Mouse (Mus musculus) kidney, adult 2 months (tissue): Measurements from ENCODE around the gene Kif4.

Experiments used
- CTCF ChIP-seq: fragments of 200-500 bp; conservative IDR thresholded peaks from 2 replicates; pipeline ENCODE4 v1.5.1; 2011; ENCODE audit warnings: low read depth, mild to moderate bottlenecking, control low read depth, low read length, moderate library complexity, mixed read lengths; ENCODE audit not compliant: insufficient read depth, insufficient read length
- POLR2A ChIP-seq: fragments of 200-500 bp; IDR thresholded peaks from one replicate; pipeline ENCODE4 v1.6.1; 2011; ENCODE audit warnings: low read depth, low read length, control low read depth

- TF ChIP-seq CTCF (no peak), POLR2A (no peak)
Measured at GRCm38 (mm10) chrX:100688033-100688370, 62.5 kb downstream of the Kif4 start.
